Mouse (Mus musculus) layer of hippocampus, postnatal 14 days (tissue): ENCODE results near the gene Tpgs1. TPM values are rescaled to one million over a fixed set of nuclear protein-coding genes. Genes with fewer than 3 reads are reported as not detected.

Source experiments
- DNase-seq, 2 experiments: peaks; one replicate each; pipeline ENCODE4 v3.0.0; 2021 to 2022; ENCODE audit warnings: low spot score in 2 of 2, mixed read lengths in 1 of 2
- total RNA-seq, 2 experiments: library from RNA; stranded (reverse); gene quantifications; 2 replicates each; pipeline ENCODE4 v1.2.3; 2021

Tpgs1 gene
- total RNA-seq, 2 experiments from 2014 or later: 72.3 to 73.2 TPM

GRCm38 (mm10) chr10:79666493-79666892 is 2.7 kb upstream of the Tpgs1 start:
- DNase-seq: no peak

- DNase-seq: no peak
Observed at GRCm38 (mm10) chr10:79668076-79668475, 1.1 kb upstream of the Tpgs1 start.

- peak; percentile 81 to 85 for DNase-seq
Observed at GRCm38 (mm10) chr10:79669576-79670057, 448 bp downstream of the Tpgs1 start.

- DNase-seq: no peak
Observed at GRCm38 (mm10) chr10:79670071-79670888, 1.1 kb downstream of the Tpgs1 start.

- DNase-seq: no peak
Observed at GRCm38 (mm10) chr10:79671396-79672087, 2.4 kb downstream of the Tpgs1 start.

GRCm38 (mm10) chr10:79672088-79672455 is 2.9 kb downstream of the Tpgs1 start:
- no peak for DNase-seq

GRCm38 (mm10) chr10:79673054-79673453 is 3.9 kb downstream of the Tpgs1 start:
- no peak for DNase-seq

GRCm38 (mm10) chr10:79675346-79676035 is 6.3 kb downstream of the Tpgs1 start:
- DNase-seq: no peak

- DNase-seq: no peak
Observed at GRCm38 (mm10) chr10:79680606-79681495, 11.7 kb downstream of the Tpgs1 start.

GRCm38 (mm10) chr10:79681591-79682245 is 12.5 kb downstream of the Tpgs1 start, which contains the start of gene Cdc34:
Cdc34 (plus strand) TSS chr10:79682195.
- peak; percentile 99 to 100 for DNase-seq

GRCm38 (mm10) chr10:79682551-79682915 is 13.4 kb downstream of the Tpgs1 start:
- no peak for DNase-seq

- DNase-seq: peak in 1 of 2 experiments; percentile 48
Observed at GRCm38 (mm10) chr10:79682916-79683582, 13.9 kb downstream of the Tpgs1 start.

GRCm38 (mm10) chr10:79683726-79684640 is 14.8 kb downstream of the Tpgs1 start:
- no peak for DNase-seq

GRCm38 (mm10) chr10:79684770-79685600 is 15.8 kb downstream of the Tpgs1 start:
- DNase-seq: no peak

GRCm38 (mm10) chr10:79686219-79686618 is 17.1 kb downstream of the Tpgs1 start:
- DNase-seq: no peak

- no peak for DNase-seq
Observed at GRCm38 (mm10) chr10:79686691-79687090, 17.5 kb downstream of the Tpgs1 start.

GRCm38 (mm10) chr10:79687513-79687912 is 18.3 kb downstream of the Tpgs1 start:
- no peak for DNase-seq

GRCm38 (mm10) chr10:79688720-79689119 is 19.6 kb downstream of the Tpgs1 start, which contains the start of gene Gzmm:
Gzmm (plus strand) TSS chr10:79689020.
- DNase-seq: no peak
